Mouse (Mus musculus) testis, postnatal 10 days (tissue): ENCODE measurements around the gene Olfr1461.

ENCODE experiments used
- DNase-seq: peaks from one replicate; pipeline ENCODE4 v3.0.0; 2021; ENCODE audit warnings: low spot score

Olfr1461 gene

GRCm38 (mm10) chr19:13162700-13163099 lies at the start of gene Olfr1461:
Gene Olfr1461 (plus strand): TSS chr19:13163000.
- DNase-seq = no peak

- DNase-seq = no peak
Measured at GRCm38 (mm10) chr19:13149449-13149848, 13.4 kb upstream of the Olfr1461 start, which contains the start of gene Olfr1459. Gene Olfr1459 (minus strand): TSS chr19:13149549.

- no peak for DNase-seq
Measured at GRCm38 (mm10) chr19:13185434-13185833, 22.6 kb downstream of the Olfr1461 start, which contains the start of gene Olfr1462. Gene Olfr1462 (plus strand): TSS chr19:13185734.
